Mouse (Mus musculus): ENCODE data around the gene Tgfb1.

GRCm38 (mm10) chr7:25729396-25729795 lies 42.6 kb downstream of the Tgfb1 start:
- TF ChIP-seq POLR2A (IDR thresholded peaks at IDR 0.05; ENCODE audit: borderline replicate concordance, insufficient read depth, low read length): no peak
- TF ChIP-seq CTCF (IDR thresholded peaks at IDR 0.05; ENCODE audit: borderline replicate concordance, insufficient read depth, low read depth, low read length): no peak
